Mouse (Mus musculus) monocyte, adult 5-6 weeks (primary cell): ENCODE data around the gene Brms1. TPM values are rescaled to one million over a fixed set of nuclear protein-coding genes. Genes with fewer than 3 reads are reported as not detected.

Experiments
- total RNA-seq: library from RNA; stranded (forward); fragments of 200-1000, 200-491, 200-594 nt; gene quantifications from 3 replicates; pipeline ENCODE4 v1.2.3, GENCODE M21; 2017

Brms1 gene
- total RNA-seq, 1 experiment from 2014 or later: 60.3 TPM

Other genes starting within 250 kb of the Brms1 start
- 67.3 to 110 TPM (median 84.7 TPM) in 3 replicates for gene Rbm4, start 247.5 kb upstream of the Brms1 start, total RNA-seq
- gene Gm21992, start 229.7 kb upstream of the Brms1 start, total RNA-seq: 15.1 to 25.6 TPM (median 19.0 TPM) in 3 replicates
- 6.2 to 21.3 TPM (median 6.9 TPM) in 3 replicates for gene Rbm14, start 229.7 kb upstream of the Brms1 start, total RNA-seq
- gene Ccs, start 202.0 kb upstream of the Brms1 start, total RNA-seq: 18.7 to 42.7 TPM (median 33.6 TPM) in 3 replicates
- not detected in 3 replicates for gene Ccdc87, start 202.0 kb upstream of the Brms1 start, total RNA-seq
- gene Ctsf, start 186.2 kb upstream of the Brms1 start, total RNA-seq: 0.39 TPM in 1 of 3 replicates, not detected in the others
- gene Actn3, start 163.4 kb upstream of the Brms1 start, total RNA-seq: 0.10 to 1.7 TPM in 2 of 3 replicates, not detected in the other
- 5.2 to 12.4 TPM (median 10.3 TPM) in 3 replicates for gene Zdhhc24, start 162.7 kb upstream of the Brms1 start, total RNA-seq
- gene Bbs1, start 134.7 kb upstream of the Brms1 start, total RNA-seq: 0.29 TPM in 1 of 3 replicates, not detected in the others
- 38.4 to 56.8 TPM (median 49.0 TPM) in 3 replicates for gene Dpp3, start 113.1 kb upstream of the Brms1 start, total RNA-seq
- gene Peli3, start 98.2 kb upstream of the Brms1 start, total RNA-seq: not detected in 3 replicates
- gene Mrpl11, start 79.2 kb upstream of the Brms1 start, total RNA-seq: 17.6 to 27.9 TPM (median 17.8 TPM) in 3 replicates
- not detected in 3 replicates for gene Npas4, start 51.0 kb upstream of the Brms1 start, total RNA-seq
- gene Slc29a2, start 17.5 kb upstream of the Brms1 start, total RNA-seq: 0.97 TPM in 1 of 3 replicates, not detected in the others
- gene B4gat1, start 2.5 kb upstream of the Brms1 start, total RNA-seq: 5.1 to 6.9 TPM in 2 of 3 replicates, not detected in the other
- 4.3 TPM in 1 of 3 replicates, not detected in the others for gene AC124502.3, start 2.5 kb upstream of the Brms1 start, total RNA-seq
- gene Rin1, start 9.1 kb downstream of the Brms1 start, total RNA-seq: 0.19 to 0.68 TPM (median 0.21 TPM) in 3 replicates
- not detected in 3 replicates for gene Cd248, start 26.7 kb downstream of the Brms1 start, total RNA-seq
- 0.67 to 7.8 TPM (median 3.3 TPM) in 3 replicates for gene Tmem151a, start 44.2 kb downstream of the Brms1 start, total RNA-seq
- gene Yif1a, start 47.2 kb downstream of the Brms1 start, total RNA-seq: 10.4 to 13.3 TPM (median 10.5 TPM) in 3 replicates
- gene Cnih2, start 57.2 kb downstream of the Brms1 start, total RNA-seq: 0.32 TPM in 1 of 3 replicates, not detected in the others
- gene Rab1b, start 65.7 kb downstream of the Brms1 start, total RNA-seq: 87.3 to 123 TPM (median 101 TPM) in 3 replicates
- 9.2 to 25.6 TPM (median 17.2 TPM) in 3 replicates for gene Klc2, start 77.2 kb downstream of the Brms1 start, total RNA-seq
- gene Pacs1, start 231.8 kb downstream of the Brms1 start, total RNA-seq: 11.1 to 32.0 TPM (median 19.2 TPM) in 3 replicates